Mouse (Mus musculus) stomach, embryonic 16.5 days (tissue): ENCODE data around the gene 9230102O04Rik. TPM values are rescaled to one million over a fixed set of nuclear protein-coding genes. Genes with fewer than 3 reads are reported as not detected.

Experiments used
- ATAC-seq: fragments of 200-750 bp; cut with Nextera tagmentation; 2 replicates; pipeline ENCODE4 v1.8.0; 2017; ENCODE audit warnings: moderate number of reproducible peaks, moderate TSS enrichment; ENCODE audit not compliant: insufficient read depth, low FRiP score
- H3K27ac ChIP-seq: fragments of 300-500 bp; sonication (generic); 2 replicates; pipeline ENCODE4 v1.5.1; 2014; ENCODE audit warnings: low read length
- H3K27me3 ChIP-seq: fragments of 300-500 bp; sonication (generic); 2 replicates; pipeline ENCODE4 v1.6.1; 2014; ENCODE audit warnings: low read length, control low read depth, mixed read lengths; ENCODE audit not compliant: control insufficient read depth, insufficient read depth
- H3K36me3 ChIP-seq: fragments of 300-500 bp; sonication (generic); 2 replicates; pipeline ENCODE4 v1.6.1; 2014; ENCODE audit warnings: low read length; ENCODE audit not compliant: control insufficient read depth, insufficient read depth
- H3K4me1 ChIP-seq: fragments of 300-500 bp; sonication (generic); 2 replicates; pipeline ENCODE4 v1.6.1; 2014; ENCODE audit warnings: low read length, control low read depth, mixed read lengths; ENCODE audit not compliant: control insufficient read depth, insufficient read depth
- H3K4me2 ChIP-seq: fragments of 300-500 bp; sonication (generic); 2 replicates; pipeline ENCODE4 v1.6.1; 2014; ENCODE audit warnings: low read depth, low read length, mixed read lengths
- H3K4me3 ChIP-seq: fragments of 300-500 bp; sonication (generic); replicated peaks from 2 replicates; pipeline ENCODE4 v1.5.1; 2014; ENCODE audit warnings: mild to moderate bottlenecking, low read length
- H3K9ac ChIP-seq: fragments of 300-500 bp; sonication (generic); 2 replicates; pipeline ENCODE4 v1.6.1; 2014; ENCODE audit warnings: low read length
- H3K9me3 ChIP-seq: fragments of 300-500 bp; sonication (generic); replicated peaks from 2 replicates; pipeline ENCODE4 v1.6.1; 2016; ENCODE audit warnings: low read length, control low read depth; ENCODE audit not compliant: control insufficient read depth
- WGBS: fragments of 180-500 bp; shearing (Covaris S2); extraction: QIAGEN DNeasy Blood & Tissue Kit; methylation state at CpG from one replicate; pipeline ENCODE4 v1.1.7; 2014; 5-methylcytosine and 5-hydroxymethylcytosine counted together
- polyA plus RNA-seq: library from polyadenylated mRNA; unstranded; fragments of >200 nt; fragmentation: Nextera tagmentation; extraction: Ambion mirVana; gene quantifications from 2 replicates; pipeline ENCODE4 v1.2.1, GENCODE M21; 2015

Gene 9230102O04Rik
- polyA plus RNA-seq, 1 experiment from 2014 or later: not detected

GRCm38 (mm10) chr2:9887636-9888035 is 1.7 kb downstream of the 9230102O04Rik start:
- no peak overlapping the region for H3K9ac ChIP-seq
- no peak overlapping the region for H3K27ac ChIP-seq
- no peaks in the 10 kb centered on the region for H3K36me3 ChIP-seq
- WGBS: 0% methylated on average over 7 of the region's 7 CpGs
- H3K4me1 ChIP-seq: peaks cover 3% of the 10 kb centered on the region; the same call in 1 of the 2 replicates
- no peak overlapping the region for H3K4me3 ChIP-seq
- H3K27me3 ChIP-seq: peaks cover 81% of the 10 kb centered on the region
- H3K9me3 ChIP-seq: no peaks in the 10 kb centered on the region
- no peak for ATAC-seq
- H3K4me2 ChIP-seq: no peak overlapping the region

- Histone ChIP-seq H3K36me3 (no peaks in the 10 kb centered on the region), H3K9me3 (no peaks in the 10 kb centered on the region), H3K4me1 (peaks cover 5% of the 10 kb centered on the region; the same call in 1 of the 2 replicates), H3K4me3 (no peak overlapping the region), H3K27ac (no peak overlapping the region), H3K4me2 (no peak overlapping the region), H3K9ac (no peak overlapping the region), H3K27me3 (peaks cover 81% of the 10 kb centered on the region)
- WGBS: 5% methylated on average over 7 of the region's 7 CpGs
- ATAC-seq: no peak
These were observed 2.3 kb downstream of the 9230102O04Rik start for GRCm38 (mm10) chr2:9886921-9887610.

- H3K4me2 ChIP-seq: no peak overlapping the region
These were observed 3.3 kb downstream of the 9230102O04Rik start for GRCm38 (mm10) chr2:9886031-9886430.

GRCm38 (mm10) chr2:9885217-9885770 is 4.0 kb downstream of the 9230102O04Rik start:
- Histone ChIP-seq H3K4me1 (peaks cover 13% of the 10 kb centered on the region), H3K9ac (no peak overlapping the region), H3K27ac (no peak overlapping the region), H3K4me2 (no peak overlapping the region), H3K27me3 (peaks cover 86% of the 10 kb centered on the region), H3K9me3 (no peaks in the 10 kb centered on the region), H3K36me3 (no peaks in the 10 kb centered on the region), H3K4me3 (no peak overlapping the region)
- WGBS: 9% methylated on average over 14 of the region's 14 CpGs
- ATAC-seq: no peak

More at GRCm38 (mm10) chr2:9886031-9886430, 3.3 kb downstream of the 9230102O04Rik start:
- peaks cover 10% of the 10 kb centered on the region; the same call in 1 of the 2 replicates for H3K4me1 ChIP-seq
- ATAC-seq: no peak
- WGBS: 23% methylated on average over 3 of the region's 3 CpGs
- H3K27me3 ChIP-seq: peaks cover 84% of the 10 kb centered on the region
- no peaks in the 10 kb centered on the region for H3K9me3 ChIP-seq
- no peak overlapping the region for H3K9ac ChIP-seq
- H3K4me3 ChIP-seq: no peak overlapping the region
- no peak overlapping the region for H3K27ac ChIP-seq
- no peaks in the 10 kb centered on the region for H3K36me3 ChIP-seq

- no peak for ATAC-seq
- 6% methylated on average over 15 of the region's 15 CpGs for WGBS
- Histone ChIP-seq H3K27me3 (peaks cover 89% of the 10 kb centered on the region), H3K9ac (no peak overlapping the region), H3K4me2 (no peak overlapping the region), H3K9me3 (no peaks in the 10 kb centered on the region), H3K36me3 (no peaks in the 10 kb centered on the region), H3K4me3 (0 out of 2 replicates have a peak overlapping the region, but pooled peaks have one; percentile 1), H3K4me1 (peaks cover 13% of the 10 kb centered on the region), H3K27ac (no peak overlapping the region)
These were observed 4.7 kb downstream of the 9230102O04Rik start for GRCm38 (mm10) chr2:9884533-9885216.

GRCm38 (mm10) chr2:9883803-9884532 is 5.4 kb downstream of the 9230102O04Rik start:
- Histone ChIP-seq H3K27me3 (peaks cover 86% of the 10 kb centered on the region), H3K9ac (no peak overlapping the region), H3K27ac (no peak overlapping the region), H3K36me3 (no peaks in the 10 kb centered on the region), H3K4me1 (peaks cover 10% of the 10 kb centered on the region), H3K9me3 (no peaks in the 10 kb centered on the region), H3K4me3 (peak overlapping the region; percentile 31; the same call in 1 of the 2 replicates), H3K4me2 (peak overlapping the region; percentile 49; the same call in 1 of the 2 replicates)
- ATAC-seq: no peak
- WGBS: under 1% methylated on average over 27 of the region's 27 CpGs

GRCm38 (mm10) chr2:9882926-9883802 is 6.2 kb downstream of the 9230102O04Rik start:
- H3K4me3 ChIP-seq: peak overlapping the region; percentile 31

GRCm38 (mm10) chr2:9882371-9882925 is 6.9 kb downstream of the 9230102O04Rik start:
- Histone ChIP-seq H3K36me3 (no peaks in the 10 kb centered on the region), H3K4me2 (peak overlapping the region; percentile 49), H3K9me3 (no peaks in the 10 kb centered on the region), H3K4me3 (peak overlapping the region; percentile 31), H3K9ac (no peak overlapping the region), H3K27ac (no peak overlapping the region), H3K4me1 (peaks cover 12% of the 10 kb centered on the region), H3K27me3 (peaks cover 72% of the 10 kb centered on the region)
- no peak for ATAC-seq
- WGBS: under 1% methylated on average over 39 of the region's 39 CpGs

More at GRCm38 (mm10) chr2:9882926-9883802, 6.2 kb downstream of the 9230102O04Rik start:
- Histone ChIP-seq H3K4me1 (peaks cover 10% of the 10 kb centered on the region), H3K9ac (no peak overlapping the region), H3K27ac (no peak overlapping the region), H3K4me2 (peak overlapping the region; percentile 49), H3K27me3 (peaks cover 79% of the 10 kb centered on the region), H3K36me3 (no peaks in the 10 kb centered on the region), H3K9me3 (no peaks in the 10 kb centered on the region)
- 1% methylated on average over 43 of the region's 43 CpGs for WGBS
- ATAC-seq: no peak
